Mouse (Mus musculus): ENCODE measurements around the gene Ccl17.
A peak's percentile ranks its signal among the peaks of the same experiment; 100 is the strongest.

Ccl17 gene

GRCm38 (mm10) chr8:94810153-94810552 is at the start of gene Ccl17:
Gene Ccl17 (plus strand): TSS chr8:94810453.
- no peak for DNase-seq (ENCODE audit: low read depth)

DNA sequence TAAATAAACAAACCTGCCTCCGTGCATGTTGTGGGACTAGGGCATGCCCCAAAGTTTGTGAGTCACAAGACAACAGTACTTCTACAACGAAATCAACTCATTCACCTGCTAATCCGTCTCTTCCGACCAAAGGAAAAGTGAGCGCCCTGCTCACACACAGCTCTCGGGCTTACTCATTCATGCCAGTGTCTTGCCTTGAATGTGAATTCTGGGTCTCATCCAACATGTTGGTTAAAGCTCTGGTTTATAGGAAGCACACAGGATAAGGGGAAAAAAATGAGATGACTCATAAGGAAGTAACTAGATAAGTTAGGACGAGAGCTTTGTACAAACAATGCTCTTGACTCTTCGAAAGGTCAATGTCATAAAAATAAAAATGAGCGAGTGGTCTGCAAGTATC is 43.2 kb upstream of the Ccl17 start:
- DNase-seq (ENCODE audit: low read depth), result no peak

- DNase-seq (ENCODE audit: low read depth), result no peak
Measured at GRCm38 (mm10) chr8:94770945-94771344, 39.3 kb upstream of the Ccl17 start.

DNA sequence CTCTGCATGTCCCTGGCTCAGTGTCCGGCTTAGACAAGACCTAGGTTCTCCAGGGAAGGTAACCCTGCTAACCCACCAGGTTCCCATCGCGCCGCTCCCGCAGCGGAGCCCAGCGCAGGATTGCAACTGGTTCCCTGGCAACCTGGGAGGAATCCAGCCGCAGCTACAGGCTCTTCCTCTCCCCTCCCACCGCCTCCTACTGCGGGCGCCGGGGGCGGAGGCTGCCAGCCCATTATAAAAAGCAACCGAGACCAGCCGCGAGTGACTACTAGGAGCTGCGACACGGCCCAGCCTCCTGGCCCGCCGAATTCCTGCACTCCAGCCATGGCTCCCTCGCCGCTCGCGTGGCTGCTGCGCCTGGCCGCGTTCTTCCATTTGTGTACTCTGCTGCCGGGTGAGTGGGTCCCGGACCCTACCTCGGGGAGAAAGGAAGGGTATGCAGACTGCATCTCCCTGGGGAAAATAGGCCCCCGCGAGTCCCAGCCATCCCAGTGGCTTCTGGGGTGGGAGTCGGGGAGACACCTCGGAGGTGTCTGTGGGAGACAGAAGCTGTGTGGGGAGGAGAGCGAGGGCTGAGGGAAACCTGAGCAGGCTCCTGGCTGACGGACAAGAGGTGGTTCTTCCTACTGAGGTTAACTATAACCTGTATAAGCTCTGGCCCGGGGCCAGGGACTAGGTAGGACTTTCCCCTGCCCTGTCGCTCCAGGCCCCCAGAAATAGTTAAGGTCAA is 38.1 kb upstream of the Ccl17 start, which contains the start of gene Cx3cl1:
TSS of gene Cx3cl1 (plus strand) at position 69 of the 730 bp plus-strand sequence.
- DNase-seq (ENCODE audit: low read depth), result no peak

DNA sequence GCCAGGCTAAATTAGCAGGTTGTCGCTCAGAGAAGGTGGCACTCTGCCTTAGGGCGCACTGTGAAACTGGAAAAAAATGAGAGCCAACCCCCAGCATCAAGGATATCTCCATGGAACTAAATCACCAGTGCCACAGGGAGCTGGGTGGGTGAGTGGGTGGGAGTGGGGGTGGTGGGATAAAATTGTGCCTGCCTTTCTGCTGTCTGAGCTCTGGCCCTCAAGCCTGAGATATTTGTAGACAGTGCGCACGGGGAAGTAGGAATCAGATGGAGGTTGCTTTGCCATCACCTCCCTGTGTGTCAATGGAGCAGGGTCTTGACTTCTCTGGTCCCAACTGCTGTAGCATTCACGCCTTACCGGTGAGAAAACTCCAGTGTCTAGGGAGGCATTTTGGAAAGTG is 37.2 kb upstream of the Ccl17 start:
- DNase-seq (ENCODE audit: low read depth), result no peak

DNA sequence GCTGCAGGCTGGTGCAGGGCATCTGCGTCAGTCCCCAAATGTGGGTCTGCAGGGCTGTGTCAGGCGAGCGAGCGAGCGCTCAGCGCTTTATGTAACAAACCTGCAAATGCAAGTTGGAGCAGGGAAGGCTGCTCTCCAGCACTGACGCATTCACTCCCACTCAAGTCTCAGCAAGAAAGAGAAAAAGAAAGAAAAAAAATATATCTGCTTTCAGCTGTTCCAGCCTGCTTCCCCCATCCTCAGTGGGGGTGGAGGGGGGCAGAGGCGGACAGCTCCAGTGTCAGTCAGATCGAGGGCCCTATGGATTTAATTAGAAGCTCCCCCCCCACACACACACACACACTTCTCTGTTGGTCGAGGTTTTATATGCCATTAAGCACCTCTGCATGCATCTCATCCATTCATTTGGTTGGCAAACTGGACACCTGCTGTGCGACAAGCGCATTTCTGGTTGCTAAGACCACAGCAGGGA is 36.5 kb upstream of the Ccl17 start:
- no peak for DNase-seq (ENCODE audit: low read depth)

DNA sequence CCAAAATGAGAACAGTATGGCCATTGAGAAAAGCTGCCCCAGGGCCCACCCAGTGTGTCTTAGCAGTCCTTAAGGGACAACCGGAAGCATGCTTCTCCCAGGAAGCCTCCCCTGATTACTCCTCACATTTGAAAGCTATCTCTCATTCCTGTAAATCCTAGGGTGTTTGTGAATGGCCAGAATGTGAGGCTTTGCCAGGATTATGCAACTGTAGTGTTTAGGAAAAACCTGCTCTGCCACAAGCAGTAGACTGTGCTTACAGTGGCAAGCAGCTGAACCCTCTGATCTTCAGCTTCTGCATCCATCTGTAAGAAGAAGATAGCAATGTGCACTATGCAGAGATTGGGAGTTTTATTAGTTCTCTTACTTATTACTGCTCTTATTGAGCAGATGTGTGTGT is 35.7 kb upstream of the Ccl17 start:
- no peak for DNase-seq (ENCODE audit: low read depth)

DNA sequence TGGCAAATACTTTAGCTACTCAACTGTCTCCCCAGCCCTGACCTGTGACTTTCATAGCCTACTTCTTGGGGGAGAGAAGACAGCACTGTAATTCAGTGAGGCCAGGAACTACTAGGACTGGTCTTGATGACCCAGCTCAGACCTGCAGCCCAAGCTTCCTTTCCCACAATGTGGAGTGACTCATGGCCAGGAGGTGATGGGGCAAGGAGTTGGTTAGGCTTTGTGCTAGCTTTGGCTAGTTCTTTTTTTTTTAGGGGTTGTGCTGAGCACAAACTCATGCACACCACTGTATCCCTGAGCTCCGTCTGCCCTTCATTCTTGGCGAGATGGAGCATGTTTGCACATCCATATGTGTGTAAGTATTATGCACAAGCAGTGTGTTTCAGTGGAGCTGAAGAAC is 33.9 kb upstream of the Ccl17 start:
- no peak for DNase-seq (ENCODE audit: low read depth)

- no peak for DNase-seq (ENCODE audit: low read depth)
Measured at GRCm38 (mm10) chr8:94778036-94778435, 32.2 kb upstream of the Ccl17 start.

- DNase-seq (ENCODE audit: low read depth), result no peak
Measured at GRCm38 (mm10) chr8:94778473-94778872, 31.8 kb upstream of the Ccl17 start.

- DNase-seq (ENCODE audit: low read depth), result no peak
Measured at GRCm38 (mm10) chr8:94778895-94779533, 31.2 kb upstream of the Ccl17 start.

DNA sequence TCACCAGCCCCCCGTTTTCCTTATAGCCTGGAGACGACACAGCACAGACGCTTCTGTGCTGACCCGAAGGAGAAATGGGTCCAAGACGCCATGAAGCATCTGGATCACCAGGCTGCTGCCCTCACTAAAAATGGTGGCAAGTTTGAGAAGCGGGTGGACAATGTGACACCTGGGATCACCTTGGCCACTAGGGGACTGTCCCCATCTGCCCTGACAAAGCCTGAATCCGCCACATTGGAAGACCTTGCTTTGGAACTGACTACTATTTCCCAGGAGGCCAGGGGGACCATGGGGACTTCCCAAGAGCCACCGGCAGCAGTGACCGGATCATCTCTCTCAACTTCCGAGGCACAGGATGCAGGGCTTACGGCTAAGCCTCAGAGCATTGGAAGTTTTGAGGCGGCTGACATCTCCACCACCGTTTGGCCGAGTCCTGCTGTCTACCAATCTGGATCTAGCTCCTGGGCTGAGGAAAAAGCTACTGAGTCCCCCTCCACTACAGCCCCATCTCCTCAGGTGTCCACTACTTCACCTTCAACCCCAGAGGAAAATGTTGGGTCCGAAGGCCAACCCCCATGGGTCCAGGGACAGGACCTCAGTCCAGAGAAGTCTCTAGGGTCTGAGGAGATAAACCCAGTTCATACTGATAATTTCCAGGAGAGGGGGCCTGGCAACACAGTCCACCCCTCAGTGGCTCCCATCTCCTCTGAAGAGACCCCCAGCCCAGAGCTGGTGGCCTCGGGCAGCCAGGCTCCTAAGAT is 30.5 kb upstream of the Ccl17 start:
- no peak for DNase-seq (ENCODE audit: low read depth)

DNA sequence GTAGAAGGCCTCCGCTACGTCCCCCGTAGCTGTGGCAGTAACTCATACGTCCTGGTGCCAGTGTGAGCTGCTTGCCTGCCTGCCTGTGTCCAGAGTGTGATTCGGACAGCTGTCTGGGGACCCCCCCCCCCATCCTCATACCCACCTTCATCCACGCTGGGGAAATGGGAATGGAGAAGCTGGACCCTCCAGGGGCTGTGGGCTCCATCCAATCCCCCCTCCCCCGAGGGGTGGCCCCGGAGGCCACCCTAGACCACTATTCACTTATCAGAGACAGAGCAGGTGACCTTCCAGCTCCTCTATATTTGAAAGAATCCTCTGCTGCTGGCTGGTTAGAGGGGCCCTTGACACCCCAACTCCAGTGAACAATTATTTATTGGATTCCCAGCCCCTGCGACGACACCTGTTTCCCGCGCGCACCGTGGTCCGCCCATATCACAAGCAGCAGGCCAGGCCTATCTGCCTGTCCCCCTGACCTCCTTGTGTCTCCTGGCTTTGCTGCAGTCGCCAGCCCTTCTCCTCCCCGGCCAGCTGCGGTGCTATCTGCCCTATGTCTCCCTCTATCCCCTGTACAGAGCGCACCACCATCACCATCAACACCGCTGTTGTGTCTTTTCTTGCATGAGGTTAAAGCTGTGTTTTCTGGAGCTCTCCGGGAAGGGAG is 29.6 kb upstream of the Ccl17 start:
- no peak for DNase-seq (ENCODE audit: low read depth)

GRCm38 (mm10) chr8:94781155-94781837 is 29.0 kb upstream of the Ccl17 start:
- no peak for DNase-seq (ENCODE audit: low read depth)

DNA sequence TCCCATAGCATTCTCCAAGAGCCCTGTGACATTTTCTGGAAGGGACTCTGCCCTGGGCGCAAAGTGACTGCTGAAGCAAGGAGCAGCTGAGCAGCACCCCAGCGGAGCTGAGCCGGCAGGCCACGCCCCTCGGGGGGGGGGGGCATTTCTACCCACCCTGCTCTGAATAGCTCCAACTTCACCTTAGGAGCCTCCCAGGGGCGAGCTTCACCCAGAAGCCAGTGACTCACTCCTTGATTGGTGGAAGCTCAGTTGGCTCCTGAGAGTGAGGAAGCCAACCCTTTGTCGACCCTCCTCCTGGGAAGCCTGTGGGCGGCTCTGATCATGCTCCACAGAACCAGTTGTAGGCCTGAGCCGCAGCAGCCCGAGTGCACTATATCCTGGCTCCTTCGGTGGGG is 28.4 kb upstream of the Ccl17 start:
- DNase-seq (ENCODE audit: low read depth), result no peak

- DNase-seq (ENCODE audit: low read depth), result no peak
Measured at GRCm38 (mm10) chr8:94783890-94784289, 26.4 kb upstream of the Ccl17 start.

DNA sequence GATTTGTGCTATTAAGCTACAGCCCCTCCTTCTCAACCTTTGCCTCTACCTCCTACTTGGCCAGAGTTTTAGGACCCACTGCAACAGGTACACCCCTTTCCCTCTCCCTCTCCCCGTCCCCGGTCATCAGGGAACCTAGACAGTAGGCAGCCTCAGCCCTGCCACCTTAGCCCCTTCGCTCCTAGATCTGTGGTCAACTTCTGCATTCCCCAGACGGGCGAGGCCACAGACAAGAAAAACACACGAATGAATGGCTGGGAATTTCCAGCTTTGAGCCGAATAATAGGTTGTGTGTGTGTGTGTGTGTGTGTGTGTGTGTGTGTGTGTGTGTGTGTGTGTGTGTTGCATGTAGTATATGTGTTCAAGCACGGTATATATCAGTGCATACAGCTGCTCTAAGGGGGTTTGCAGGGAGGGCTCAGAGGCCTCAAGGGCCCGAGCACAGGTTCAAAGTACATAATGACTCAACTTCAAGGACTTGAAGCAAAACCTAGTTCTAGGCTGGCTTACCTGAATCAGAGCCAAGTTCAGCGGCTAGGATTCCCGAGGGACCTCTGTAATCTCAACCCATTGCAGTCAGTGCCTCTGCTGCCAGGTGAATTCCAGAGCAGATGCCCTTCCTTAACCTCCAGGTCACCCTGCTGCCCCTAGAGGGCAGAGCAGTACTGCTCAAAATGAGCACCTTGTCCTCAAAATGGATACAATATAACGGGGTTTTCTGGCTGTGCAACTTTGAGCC is 24.8 kb upstream of the Ccl17 start:
- peak; percentile 51 for DNase-seq (ENCODE audit: low read depth)

DNA sequence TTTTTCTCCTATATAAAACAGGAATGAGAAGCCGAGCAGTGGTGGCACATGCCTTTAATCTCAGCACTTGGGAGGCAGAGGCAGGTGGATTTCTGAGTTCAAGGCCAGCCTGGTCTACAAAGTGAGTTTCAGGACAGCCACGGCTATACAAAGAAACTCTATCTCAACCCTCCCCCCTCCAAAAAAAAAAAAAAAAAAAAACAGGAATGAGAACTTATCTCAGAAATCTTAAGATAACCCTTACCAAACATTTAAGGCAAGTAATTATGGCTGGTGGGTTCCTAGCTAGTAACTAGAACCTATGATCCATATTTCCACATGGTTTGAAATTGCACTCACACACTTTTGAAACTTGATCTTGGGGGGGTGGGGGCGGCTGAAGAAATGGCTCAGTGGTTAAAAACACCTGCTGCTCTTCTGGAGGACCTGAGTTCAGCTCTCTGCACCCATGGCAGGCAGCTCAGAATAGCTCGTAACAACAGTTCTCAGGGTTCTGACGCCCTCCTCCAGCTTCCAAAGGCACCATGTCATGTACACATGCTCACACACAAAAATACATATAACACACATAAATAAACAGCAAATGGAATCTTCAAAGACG is 24.2 kb upstream of the Ccl17 start:
- no peak for DNase-seq (ENCODE audit: low read depth)

- peak; percentile 69 for DNase-seq (ENCODE audit: low read depth)
Measured at GRCm38 (mm10) chr8:94787524-94788501, 22.4 kb upstream of the Ccl17 start.

Measured in c-Kit-positive CD71-positive TER-119-negative erythroid progenitor cells, embryonic 14.5 days (primary cell).